Mouse (Mus musculus): ENCODE results near the gene Fyco1. TPM values are rescaled to one million over a fixed set of nuclear protein-coding genes. Genes with fewer than 3 reads are reported as not detected.

The Fyco1 gene
- 10 to 100 TPM; 16.6 to 17.5 TPM for total RNA-seq (2021)

- DNase-seq, result peak; percentile 93
- intact Hi-C loops (cut with DNase I), result no loop called here
Measured at GRCm38 (mm10) chr9:123851713-123852448, at the start of gene Fyco1. Fyco1 (minus strand) TSS chr9:123851899.

- intact Hi-C loops (cut with DNase I), result no loop called here
- no peak for DNase-seq
Measured at GRCm38 (mm10) chr9:123872049-123872448, 20.4 kb upstream of the Fyco1 start.

GRCm38 (mm10) chr9:123869167-123869784 lies 17.6 kb upstream of the Fyco1 start:
- intact Hi-C loops (cut with DNase I), result no loop called here
- no peak for DNase-seq

GRCm38 (mm10) chr9:123863641-123864040 lies 11.9 kb upstream of the Fyco1 start:
- DNase-seq, result no peak

GRCm38 (mm10) chr9:123862895-123863616 lies 11.4 kb upstream of the Fyco1 start:
- no peak for DNase-seq
- intact Hi-C loops (cut with DNase I), result no loop called here

More at GRCm38 (mm10) chr9:123863641-123864040, 11.9 kb upstream of the Fyco1 start:
- intact Hi-C loops (cut with DNase I), result no loop called here

GRCm38 (mm10) chr9:123861929-123862328 lies 10.2 kb upstream of the Fyco1 start, which contains the start of gene Xcr1:
Xcr1 (minus strand) TSS chr9:123862029.
- intact Hi-C loops (cut with DNase I), result no loop called here
- no peak for DNase-seq

GRCm38 (mm10) chr9:123856836-123857235 lies 5.1 kb upstream of the Fyco1 start:
- no peak for DNase-seq
- intact Hi-C loops (cut with DNase I), result no loop called here

GRCm38 (mm10) chr9:123852449-123853390 lies 1.0 kb upstream of the Fyco1 start:
- no peak for DNase-seq

GRCm38 (mm10) chr9:123851062-123851712 lies 512 bp downstream of the Fyco1 start:
- DNase-seq, result peak; percentile 55
- intact Hi-C loops (cut with DNase I), result no loop called here

More at GRCm38 (mm10) chr9:123852449-123853390, 1.0 kb upstream of the Fyco1 start:
- intact Hi-C loops (cut with DNase I), result no loop called here

GRCm38 (mm10) chr9:123850705-123851061 lies 1.0 kb downstream of the Fyco1 start:
- intact Hi-C loops (cut with DNase I), result no loop called here
- peak; percentile 6 for DNase-seq

GRCm38 (mm10) chr9:123849976-123850695 lies 1.6 kb downstream of the Fyco1 start:
- intact Hi-C loops (cut with DNase I), result no loop called here
- DNase-seq, result no peak

- intact Hi-C loops (cut with DNase I), result no loop called here
- DNase-seq, result no peak
Measured at GRCm38 (mm10) chr9:123846490-123846889, 5.2 kb downstream of the Fyco1 start.

GRCm38 (mm10) chr9:123845120-123845519 lies 6.6 kb downstream of the Fyco1 start:
- DNase-seq, result no peak
- intact Hi-C loops (cut with DNase I), result no loop called here

- no peak for DNase-seq
- intact Hi-C loops (cut with DNase I), result no loop called here
Measured at GRCm38 (mm10) chr9:123844468-123844867, 7.2 kb downstream of the Fyco1 start.

GRCm38 (mm10) chr9:123840243-123840642 lies 11.5 kb downstream of the Fyco1 start:
- DNase-seq, result no peak
- intact Hi-C loops (cut with DNase I), result no loop called here

GRCm38 (mm10) chr9:123835851-123836250 lies 15.8 kb downstream of the Fyco1 start:
- no peak for DNase-seq
- intact Hi-C loops (cut with DNase I), result no loop called here

GRCm38 (mm10) chr9:123828916-123829315 lies 22.8 kb downstream of the Fyco1 start:
- intact Hi-C loops (cut with DNase I), result no loop called here
- no peak for DNase-seq

GRCm38 (mm10) chr9:123826631-123827030 lies 25.1 kb downstream of the Fyco1 start:
- DNase-seq, result no peak
- intact Hi-C loops (cut with DNase I), result no loop called here

- intact Hi-C loops (cut with DNase I), result no loop called here
- DNase-seq, result no peak
Measured at GRCm38 (mm10) chr9:123818601-123819000, 33.1 kb downstream of the Fyco1 start.
